Mouse (Mus musculus) gonadal fat pad, adult 2 months (tissue): ENCODE data around the gene Tppp. TPM values are rescaled to one million over a fixed set of nuclear protein-coding genes. Genes with fewer than 3 reads are reported as not detected.
"Not testable (repeated sequence)": the region's sequence is repeated elsewhere in the genome, so short reads cannot be mapped to it uniquely, and the experiment has no call there.

Experiments used
- DNase-seq: peaks from one replicate; pipeline ENCODE4 v3.0.0-alpha.2; 2012; ENCODE audit warnings: low read depth
- polyA plus RNA-seq: library from polyadenylated mRNA; depleted of rRNA; stranded (reverse); fragments of >200 nt; gene quantifications from 2 replicates; pipeline ENCODE4 v1.2.3, GENCODE M21; 2012

The Tppp gene
- polyA plus RNA-seq, 1 experiment: 14.3 TPM

DNA sequence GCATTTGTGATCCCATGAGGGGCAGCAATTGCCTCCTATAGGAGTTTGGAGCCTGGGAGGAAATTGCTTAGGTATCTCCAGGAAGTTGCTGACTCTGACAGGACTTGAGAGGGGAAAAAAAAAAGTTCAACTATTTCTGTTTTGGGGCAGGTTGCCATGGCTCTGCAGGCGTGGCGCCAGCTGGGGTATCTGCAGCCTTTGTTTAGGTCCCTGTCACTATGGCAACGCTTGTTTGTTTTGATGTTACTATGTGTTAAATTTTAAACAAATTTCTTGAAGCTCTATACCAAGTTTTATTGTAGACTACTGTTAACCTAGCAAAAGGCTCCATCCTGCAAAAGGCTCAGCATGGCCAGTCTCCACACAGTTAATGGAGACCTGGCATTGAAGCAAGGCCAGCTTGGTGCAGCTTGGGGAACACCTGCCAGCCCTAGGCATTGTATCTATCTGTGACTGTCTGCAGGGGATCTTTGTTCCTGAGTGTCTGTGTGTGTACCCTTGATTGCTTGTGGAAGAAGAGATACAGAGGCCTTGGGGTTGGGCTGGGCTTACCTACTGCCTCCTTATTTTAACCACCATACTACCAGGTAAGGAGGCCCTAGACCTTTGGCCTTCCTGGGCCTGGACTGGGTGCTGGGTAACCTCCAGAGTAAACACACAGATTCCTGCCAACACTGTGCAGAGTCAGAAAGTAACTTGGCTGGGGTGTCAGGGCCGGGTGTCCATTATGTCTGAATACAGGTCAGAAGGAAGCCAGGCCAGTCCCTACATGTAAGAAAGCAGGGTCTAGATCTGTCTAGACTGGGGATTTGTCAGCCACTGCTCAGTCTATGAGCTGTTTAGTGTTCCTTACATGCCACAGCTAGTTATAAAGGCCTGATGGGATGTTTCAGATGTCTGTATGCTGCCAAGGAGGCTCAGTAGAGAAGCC is 16.2 kb downstream of the Tppp start:
- peak; percentile 96 for DNase-seq

DNA sequence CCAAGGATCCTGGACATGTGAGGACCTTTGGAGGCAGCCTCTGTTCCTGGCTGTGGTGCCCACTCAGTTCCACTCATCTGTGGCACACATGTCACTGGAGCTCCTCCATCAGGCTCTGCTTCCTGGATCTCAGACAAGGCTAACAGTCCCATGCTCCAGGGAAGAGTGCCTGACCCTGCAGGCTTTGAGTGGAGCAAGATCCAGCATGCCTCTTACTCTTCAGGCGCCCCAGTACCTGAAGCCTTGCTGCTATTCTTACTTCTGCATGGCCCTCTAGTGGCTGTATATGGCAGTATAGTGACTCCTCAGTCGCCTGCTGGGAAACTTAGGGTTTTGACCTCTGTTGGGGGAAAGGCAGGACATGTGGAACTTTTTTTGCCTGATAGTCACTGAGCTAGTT is 17.0 kb downstream of the Tppp start:
- DNase-seq: peak; percentile 61

DNA sequence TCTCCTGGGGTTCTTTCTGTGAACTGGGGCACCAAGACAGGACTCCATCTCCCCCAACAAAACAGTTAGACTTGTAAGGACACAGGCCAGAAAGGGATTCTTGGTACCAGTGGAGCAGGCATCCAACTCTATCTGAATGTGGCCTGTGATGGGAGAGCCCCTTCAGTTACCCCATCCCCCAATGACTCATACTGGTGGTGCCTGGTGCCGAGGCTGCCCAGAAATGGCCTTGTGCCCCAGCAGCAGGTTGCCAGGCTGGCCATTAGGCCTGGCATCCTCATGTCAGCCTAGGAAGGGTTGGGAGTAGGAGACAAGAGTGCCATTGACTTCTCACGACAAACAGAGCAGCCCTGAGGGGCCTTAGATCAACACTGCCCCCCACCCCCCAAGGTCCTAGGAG is 18.9 kb downstream of the Tppp start:
- DNase-seq: no peak

DNA sequence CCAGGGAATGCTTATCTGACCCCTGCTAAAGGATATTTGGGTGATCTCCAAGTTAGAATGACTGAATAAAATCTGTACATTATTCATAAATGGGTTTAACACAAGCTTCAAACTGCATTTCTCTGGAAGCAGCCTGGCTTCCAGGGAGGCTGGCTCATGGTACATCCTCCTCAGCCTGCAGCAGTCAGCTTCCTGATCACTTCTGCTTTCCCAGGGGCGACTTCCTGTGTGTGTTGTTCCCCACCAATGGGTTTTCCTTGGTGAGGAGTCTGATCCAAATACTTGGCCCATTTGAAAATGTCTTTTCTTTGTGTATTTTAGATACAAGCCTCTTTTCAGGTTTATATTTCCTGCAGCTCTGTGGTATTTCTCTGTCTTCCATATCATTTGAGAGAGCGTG is 19.8 kb downstream of the Tppp start:
- DNase-seq: no peak

DNA sequence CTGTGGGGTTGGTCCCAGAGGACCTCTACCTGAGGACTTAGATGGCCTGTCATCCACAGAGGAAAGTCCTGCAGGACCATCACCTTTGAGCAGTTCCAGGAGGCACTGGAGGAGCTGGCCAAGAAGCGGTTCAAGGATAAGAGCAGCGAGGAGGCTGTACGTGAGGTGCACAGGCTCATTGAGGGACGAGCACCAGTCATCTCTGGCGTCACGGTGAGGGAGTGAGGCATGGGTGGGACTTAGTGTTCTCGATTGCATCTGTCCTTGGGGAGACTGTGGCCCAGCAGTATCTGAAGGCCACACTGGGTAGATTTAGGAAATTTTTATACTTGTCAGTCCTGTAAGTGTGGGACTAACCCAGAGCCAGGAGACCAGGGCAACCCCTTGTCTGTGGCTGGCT is 21.5 kb downstream of the Tppp start:
- no peak for DNase-seq

DNA sequence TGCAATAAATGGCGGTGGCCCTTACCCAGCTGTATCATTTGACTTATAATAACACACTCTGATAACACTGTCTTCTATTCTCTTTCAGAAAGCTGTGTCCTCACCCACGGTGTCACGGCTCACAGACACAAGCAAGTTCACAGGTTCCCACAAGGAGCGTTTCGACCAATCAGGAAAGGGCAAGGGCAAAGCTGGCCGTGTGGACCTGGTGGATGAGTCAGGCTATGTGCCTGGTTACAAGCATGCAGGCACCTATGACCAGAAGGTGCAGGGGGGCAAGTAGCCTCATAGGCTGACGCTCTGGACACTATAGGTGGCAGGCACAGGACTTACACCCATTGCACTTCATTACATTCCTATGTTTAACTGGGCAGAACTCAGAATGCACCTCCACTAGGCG is 21.9 kb downstream of the Tppp start:
- no peak for DNase-seq

DNA sequence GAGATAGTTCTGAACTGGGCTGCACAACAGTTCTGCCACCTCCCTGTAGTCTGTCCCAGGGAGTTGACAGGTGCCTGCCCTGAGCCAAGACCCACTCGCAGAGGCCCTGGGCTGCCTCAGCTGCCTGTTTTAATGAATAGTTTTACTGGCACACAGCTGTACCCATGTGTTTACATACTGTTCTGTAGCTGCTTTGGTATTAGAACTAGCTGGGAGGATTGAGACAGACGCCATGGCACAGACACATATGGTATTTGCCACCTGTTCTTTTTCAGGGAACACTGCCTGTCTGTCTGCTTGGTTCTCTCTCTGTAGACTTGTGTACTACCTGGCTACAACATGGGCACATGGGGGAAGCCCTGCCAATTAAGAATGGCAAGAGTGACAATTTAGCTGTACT is 25.5 kb downstream of the Tppp start:
- DNase-seq: no peak

DNA sequence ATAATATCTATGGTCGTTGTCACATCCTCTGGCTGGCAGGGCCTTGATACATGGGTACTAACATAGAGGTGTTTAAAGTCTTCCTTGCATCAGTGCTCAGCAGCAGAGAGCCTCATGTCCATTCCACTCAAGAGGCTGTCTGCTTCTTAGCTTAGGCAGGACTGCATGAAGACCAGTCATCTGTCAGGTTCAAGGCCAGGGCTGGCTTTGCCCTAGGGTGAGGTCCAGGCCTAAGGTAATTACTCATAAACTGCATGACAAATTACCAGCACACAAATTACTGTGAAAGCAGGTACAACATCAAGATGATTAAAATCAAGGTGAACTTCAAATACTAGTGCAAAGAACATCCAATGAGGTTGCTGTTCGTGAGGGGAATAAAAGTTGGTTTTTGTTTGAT is 26.6 kb downstream of the Tppp start:
- no peak for DNase-seq

DNA sequence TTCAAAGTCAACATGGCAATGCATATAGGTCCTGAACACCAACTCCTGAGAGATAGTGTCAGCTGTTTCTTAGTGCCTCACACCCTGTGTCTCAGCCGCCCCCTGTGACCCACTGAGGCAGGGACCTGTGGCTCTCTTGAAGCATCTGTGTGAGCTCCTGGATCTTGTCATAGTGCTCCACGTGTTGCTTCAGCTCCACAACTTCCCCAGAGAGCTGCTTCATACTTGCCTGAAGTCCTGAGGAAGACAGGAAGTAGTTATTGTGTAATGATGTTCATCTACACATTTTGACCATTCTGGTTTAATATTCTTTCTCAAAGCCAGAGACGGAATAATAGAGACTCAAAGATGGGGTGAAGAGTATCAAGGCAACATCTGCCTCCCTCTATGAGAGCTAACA is 30.7 kb downstream of the Tppp start:
- no peak for DNase-seq

DNA sequence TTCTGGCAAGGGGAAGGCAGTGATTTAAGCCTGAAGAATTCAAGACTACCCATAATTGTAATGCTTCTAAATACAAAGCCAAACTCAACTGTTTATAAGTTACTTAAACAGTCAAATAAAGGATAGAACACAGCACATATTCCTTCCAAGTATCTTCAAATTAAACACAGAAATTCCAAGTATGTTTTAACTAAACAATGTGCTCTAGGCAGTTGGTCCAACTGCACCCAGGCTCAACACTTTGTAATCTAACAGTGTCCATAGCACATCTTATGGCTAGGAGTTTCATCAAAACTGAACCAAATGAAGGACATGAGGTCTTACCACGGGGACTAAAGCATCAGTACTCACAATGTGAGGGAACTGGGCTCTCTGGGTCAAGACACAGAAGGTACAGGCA is 47.0 kb downstream of the Tppp start:
- DNase-seq: no peak

DNA sequence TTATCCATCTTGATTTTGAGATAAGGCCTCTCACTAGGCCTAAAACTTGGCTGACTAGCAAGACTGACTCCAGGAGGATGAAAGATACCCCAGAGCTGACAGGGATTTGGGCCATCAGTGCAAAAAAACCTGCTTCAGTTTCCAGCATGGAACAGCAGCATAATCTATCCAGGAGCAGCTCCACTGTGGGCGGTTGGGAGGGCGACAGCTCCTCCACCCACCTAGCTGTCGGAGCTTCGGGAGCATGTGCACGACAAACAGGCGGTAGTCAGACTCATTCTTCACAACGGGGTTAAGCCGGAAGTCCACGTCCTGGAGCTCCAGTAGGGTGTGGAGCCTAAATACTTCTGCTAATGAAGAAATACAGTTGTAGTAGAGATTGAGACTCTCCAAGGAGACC is 48.9 kb downstream of the Tppp start:
- no peak for DNase-seq

DNA sequence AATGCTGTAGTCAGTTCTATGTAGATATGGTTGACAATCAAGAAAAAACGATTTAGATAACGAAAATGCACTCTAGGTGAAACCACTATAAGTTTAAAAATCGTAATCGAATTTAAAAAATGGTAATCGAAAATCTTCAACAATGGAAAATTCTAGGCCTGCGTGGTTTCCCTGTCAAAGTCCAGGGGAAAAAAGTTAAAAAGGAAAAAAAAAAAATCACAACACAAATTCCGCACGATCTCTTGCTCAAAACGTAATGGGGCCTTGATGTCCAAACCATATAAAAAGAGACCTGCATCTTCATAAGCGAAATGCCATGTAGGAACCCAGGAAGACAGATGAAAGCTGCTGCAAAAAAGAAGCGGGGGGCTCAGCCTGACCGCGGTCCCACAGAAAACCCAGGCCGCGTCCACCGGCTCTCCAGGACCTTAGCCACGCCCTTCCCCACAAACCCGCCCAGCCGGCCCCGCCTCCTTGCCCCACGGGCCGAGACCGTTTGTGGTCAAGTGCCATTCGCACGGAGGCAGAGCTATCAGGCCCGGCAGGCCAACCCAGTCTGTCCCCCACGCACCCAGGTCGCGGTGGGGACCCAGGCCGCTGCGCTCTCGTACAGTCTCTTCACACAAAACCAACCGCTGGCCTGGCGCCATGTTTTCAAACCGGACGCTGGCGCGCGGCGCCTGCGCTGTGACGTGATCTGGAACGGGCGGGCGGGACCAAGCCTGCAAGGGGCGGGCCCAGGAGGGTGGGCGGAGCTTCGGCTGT is 52.6 kb downstream of the Tppp start, which contains the start of gene Cep72:
Gene Cep72 (minus strand): TSS at position 687 of the 765 bp plus-strand sequence.
- peak; percentile 5 for DNase-seq

DNA sequence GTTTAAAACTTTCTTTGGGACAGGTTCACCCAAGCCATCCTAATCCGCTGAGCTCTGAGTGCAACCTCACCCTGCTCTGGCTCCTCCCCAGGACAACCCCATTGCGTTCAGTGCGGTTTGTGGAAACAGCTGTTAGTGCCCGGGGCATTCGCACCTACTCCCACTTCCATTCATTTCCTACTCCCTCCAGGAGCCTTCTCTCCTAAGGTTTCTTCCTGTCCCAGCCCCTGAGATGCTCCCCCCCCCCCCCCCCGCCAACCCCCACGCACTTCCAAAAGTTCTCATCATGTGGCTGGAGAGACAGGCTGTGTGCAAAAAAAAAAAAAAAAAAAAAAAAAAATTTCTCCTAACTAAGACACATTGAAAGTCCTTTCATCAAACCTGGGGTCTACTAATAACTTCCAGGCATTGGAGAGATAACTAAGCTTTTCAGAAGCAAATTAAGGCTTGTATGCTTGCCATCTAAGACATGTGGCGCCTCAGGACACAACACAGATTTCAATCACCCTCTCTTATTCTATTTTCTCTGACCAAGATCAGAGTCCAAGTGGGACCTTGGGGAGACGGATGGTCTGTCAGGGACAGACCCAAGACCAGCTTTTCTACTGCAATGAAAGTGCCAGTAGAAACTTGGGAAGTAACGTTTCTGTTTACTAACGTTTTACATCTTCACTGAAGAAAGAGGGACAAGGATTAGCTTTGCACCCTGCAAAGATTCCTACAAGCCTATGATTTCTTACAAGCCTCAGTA is 53.3 kb downstream of the Tppp start:
- peak; percentile 54 for DNase-seq

DNA sequence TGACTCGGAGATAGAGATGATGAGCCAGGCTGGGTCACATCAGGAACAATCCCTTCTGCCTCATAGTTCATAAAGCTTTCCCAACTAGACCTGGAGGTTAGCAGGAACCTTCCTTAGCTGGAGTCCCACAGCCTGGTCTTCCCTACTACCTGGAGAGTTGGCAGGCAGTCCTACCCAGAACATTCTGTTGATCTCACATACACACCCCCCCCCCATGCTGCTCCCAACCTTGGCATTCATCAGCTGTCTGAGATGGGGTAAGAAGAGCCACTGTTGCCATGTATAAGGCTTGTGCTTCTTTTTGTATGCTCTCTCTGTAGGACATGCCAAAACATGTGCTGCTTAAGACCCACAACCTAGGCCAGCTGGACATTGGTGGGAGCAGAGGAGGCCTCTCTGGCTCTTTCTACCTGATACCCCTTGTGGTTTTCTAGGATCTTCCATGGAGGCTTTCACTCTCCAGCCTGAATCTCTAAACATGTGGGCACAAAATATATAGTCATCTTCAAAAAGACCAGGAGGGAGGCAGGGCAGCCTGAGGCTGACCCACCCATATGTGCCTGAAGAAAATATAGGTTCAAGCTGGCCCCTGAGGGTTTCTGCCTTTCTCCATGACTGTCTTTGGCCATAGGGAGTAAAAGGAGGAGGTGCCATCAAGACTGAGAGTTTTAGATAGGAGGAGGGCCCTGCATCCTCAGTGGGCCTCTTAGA is 54.3 kb downstream of the Tppp start:
- no peak for DNase-seq

DNA sequence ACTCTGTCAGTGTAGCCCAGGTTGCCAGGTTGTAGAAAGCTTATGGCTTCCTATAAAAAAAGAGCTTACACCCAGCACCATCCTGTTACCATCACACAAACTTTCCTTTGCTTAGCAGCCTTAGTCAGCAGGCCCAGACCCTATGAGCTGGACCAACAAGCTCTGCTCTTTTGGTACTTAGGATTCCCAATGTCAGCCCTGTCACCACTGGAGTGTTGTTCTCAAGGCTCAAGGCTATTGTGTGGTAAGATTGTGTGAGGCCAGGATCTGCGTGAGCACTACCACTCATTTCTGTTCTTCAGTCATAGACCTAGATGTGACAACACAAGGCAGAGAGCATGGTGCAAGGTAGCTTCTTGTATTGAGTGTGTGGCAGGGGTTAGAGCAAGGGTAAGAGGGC is 57.4 kb downstream of the Tppp start:
- DNase-seq: no peak

DNA sequence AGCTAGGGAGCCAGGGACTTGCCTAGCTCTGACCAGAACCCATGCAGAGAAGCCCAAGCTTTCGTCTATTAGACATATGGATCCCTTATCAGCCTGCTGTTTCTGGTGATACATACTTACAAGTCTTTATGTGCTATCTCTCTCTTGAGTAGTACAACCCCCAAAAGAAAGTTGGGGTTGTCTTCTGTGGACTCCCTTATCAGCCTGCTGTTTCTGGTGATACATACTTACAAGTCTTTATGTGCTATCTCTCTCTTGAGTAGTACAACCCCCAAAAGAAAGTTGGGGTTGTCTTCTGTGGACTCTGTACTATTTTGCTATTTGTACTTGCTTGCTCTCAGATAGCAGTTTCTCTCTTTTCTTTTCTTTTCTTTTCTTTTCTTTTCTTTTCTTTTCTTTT is 62.0 kb downstream of the Tppp start:
- DNase-seq: not testable (repeated sequence)

DNA sequence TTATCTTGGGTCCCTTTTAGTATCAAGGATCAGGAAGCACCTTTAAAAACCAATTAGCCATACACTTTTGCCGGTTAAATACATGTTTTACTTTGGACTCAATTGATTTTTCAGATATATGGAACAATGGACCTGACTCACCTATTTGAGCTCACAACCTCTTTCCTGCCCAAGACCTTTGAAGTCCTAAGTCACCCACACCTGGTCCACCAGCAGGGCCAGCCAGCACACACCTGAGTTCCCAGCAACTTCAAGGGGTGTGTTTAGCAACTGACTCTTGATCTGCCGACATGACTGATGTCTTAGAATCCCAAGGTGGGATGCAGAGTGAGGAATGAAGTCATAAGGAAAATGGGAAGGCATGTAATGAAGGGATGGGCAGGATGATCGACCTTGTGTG is 62.5 kb downstream of the Tppp start:
- DNase-seq: no peak

DNA sequence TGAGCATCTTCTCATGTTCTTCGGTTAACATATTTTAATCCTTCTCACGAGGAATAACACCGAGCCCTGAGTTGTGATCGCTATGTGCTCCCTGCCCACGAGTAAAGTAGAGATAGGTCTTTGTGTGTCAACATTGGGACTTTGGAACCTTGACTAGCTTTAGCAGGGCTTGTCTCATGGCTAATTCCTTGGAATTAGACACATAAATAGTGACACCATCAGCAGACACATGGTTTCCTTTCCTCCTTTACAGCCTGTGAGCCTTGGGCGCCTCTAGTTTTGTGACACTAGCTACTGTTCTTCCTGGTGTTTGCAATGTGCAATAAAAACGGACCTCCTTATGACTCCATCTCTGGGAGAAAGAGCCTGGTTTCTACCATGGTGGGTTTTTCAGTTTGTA is 64.2 kb downstream of the Tppp start:
- no peak for DNase-seq
